Mouse (Mus musculus) embryonic facial prominence, embryonic 12.5 days (tissue): ENCODE data around the gene Mpig6b. TPM values are rescaled to one million over a fixed set of nuclear protein-coding genes. Genes with fewer than 3 reads are reported as not detected.

Experiments used
- ATAC-seq: fragments of 200-750 bp; cut with Nextera tagmentation; 2 replicates; pipeline ENCODE4 v1.8.0; 2017; ENCODE audit not compliant: insufficient number of reproducible peaks, insufficient read depth, low FRiP score, low TSS enrichment
- H3K27ac ChIP-seq: fragments of 300-500 bp; sonication (generic); 2 replicates; pipeline ENCODE4 v1.5.1; 2016; ENCODE audit warnings: mild to moderate bottlenecking
- H3K27me3 ChIP-seq: fragments of 300-500 bp; sonication (generic); 2 replicates; pipeline ENCODE4 v1.6.1; 2016; ENCODE audit warnings: mild to moderate bottlenecking, moderate library complexity
- H3K36me3 ChIP-seq: fragments of 300-500 bp; sonication (generic); 2 replicates; pipeline ENCODE4 v1.6.1; 2016; ENCODE audit warnings: mild to moderate bottlenecking
- H3K4me1 ChIP-seq: fragments of 300-500 bp; sonication (generic); 2 replicates; pipeline ENCODE4 v1.6.1; 2016
- H3K4me2 ChIP-seq: fragments of 300-500 bp; sonication (generic); replicated peaks from 2 replicates; pipeline ENCODE4 v1.6.1; 2016; ENCODE audit warnings: mild to moderate bottlenecking, moderate library complexity
- H3K4me3 ChIP-seq: fragments of 300-500 bp; sonication (generic); 2 replicates; pipeline ENCODE4 v1.5.1; 2016; ENCODE audit warnings: mild to moderate bottlenecking
- H3K9ac ChIP-seq: fragments of 300-500 bp; sonication (generic); 2 replicates; pipeline ENCODE4 v1.6.1; 2016; ENCODE audit warnings: mild to moderate bottlenecking, moderate library complexity
- H3K9me3 ChIP-seq: fragments of 300-500 bp; sonication (generic); 2 replicates; pipeline ENCODE4 v1.6.1; 2016; ENCODE audit warnings: mild to moderate bottlenecking, moderate library complexity
- WGBS: fragments of 180-500 bp; shearing (Covaris S2); methylation state at CpG from one replicate; pipeline ENCODE4 v1.1.7; 2016; 5-methylcytosine and 5-hydroxymethylcytosine counted together
- polyA plus RNA-seq: library from polyadenylated mRNA; unstranded; fragments of >200 nt; fragmentation: Nextera tagmentation; extraction: Ambion mirVana; gene quantifications from 2 replicates; pipeline ENCODE4 v1.2.1, GENCODE M21; 2016

Gene Mpig6b
- polyA plus RNA-seq, 1 experiment from 2014 or later: 0.99 TPM

DNA sequence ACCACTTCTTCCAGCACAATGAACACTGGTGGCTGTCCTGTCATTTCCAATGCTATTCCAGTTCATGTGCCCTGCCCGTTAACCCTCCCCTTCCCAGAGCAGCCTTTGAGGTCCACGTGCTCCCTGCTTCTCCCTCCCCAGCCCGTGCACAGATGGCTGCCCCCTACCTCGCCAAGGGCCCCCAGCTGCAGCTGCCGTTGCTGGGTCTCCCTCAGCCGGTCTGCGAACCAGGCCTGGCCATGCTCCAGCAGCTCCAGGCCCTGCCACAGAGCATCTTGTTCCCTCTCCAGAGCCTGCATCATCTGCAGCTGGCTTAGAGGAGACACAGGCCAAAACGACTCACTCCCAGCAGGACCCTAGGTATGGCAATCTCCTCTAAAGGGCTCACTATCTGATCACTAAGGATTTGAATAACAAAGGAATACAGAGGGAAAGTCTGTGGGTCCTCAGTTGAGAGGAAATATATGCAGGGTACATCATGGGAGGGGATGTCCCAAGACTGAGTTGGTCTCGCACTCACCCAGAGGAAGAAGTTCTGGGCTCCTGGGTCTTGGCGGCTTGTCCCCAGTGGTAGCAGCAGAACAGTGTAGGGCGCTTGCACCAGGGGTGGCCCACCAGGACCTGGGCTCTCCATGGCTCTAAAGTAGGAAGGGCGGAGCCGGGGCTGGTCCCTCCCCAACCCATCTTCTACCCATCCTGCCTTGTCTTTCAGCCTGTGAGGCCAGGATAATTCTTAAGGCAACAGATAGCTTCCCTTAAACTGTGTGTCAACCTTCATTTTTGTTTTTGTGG, 38.5 kb downstream of the Mpig6b start, which contains the start of gene Sapcd1:
Gene Sapcd1 (minus strand): TSS at position 740 of the 792 bp plus-strand sequence.
- 33% methylated on average over 13 of the region's 13 CpGs for WGBS
- no peaks in the 10 kb centered on the region for H3K9me3 ChIP-seq
- H3K4me2 ChIP-seq: peak within 1 kb of the TSS; percentile 40
- no peaks in the 10 kb centered on the region for H3K27me3 ChIP-seq
- no peaks in the 10 kb centered on the region for H3K36me3 ChIP-seq
- H3K4me1 ChIP-seq: peaks cover 25% of the 10 kb centered on the region
- H3K9ac ChIP-seq: peak within 1 kb of the TSS; percentile 46
- ATAC-seq: peak; percentile 72
- 0 out of 2 replicates have a peak within 1 kb of the TSS, but pooled peaks have one; percentile 10 for H3K4me3 ChIP-seq
- H3K27ac ChIP-seq: peak within 1 kb of the TSS; percentile 75

DNA sequence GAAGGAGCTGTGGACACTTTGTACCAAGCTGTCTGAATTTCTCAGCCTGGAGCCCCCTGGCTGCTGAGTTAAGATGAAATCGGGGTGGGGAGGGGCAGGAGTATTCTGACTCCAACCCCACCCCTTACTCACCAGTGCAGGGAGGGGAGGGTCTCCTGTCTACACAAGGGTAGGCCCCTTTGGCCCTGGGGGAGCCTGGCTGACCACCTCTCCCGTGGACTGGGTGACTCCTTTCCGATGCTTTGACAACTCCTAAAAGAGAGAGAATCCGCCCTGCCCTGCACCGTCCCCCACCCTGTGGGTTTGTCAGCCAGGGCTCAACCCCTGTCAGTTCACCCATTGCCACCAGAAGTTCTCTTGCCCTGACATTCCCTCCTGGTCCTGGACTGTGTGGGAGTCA, 39.8 kb downstream of the Mpig6b start:
- H3K4me1 ChIP-seq: peaks cover 32% of the 10 kb centered on the region
- no peak overlapping the region for H3K9ac ChIP-seq
- no peaks in the 10 kb centered on the region for H3K9me3 ChIP-seq
- ATAC-seq: no peak
- peak overlapping the region; percentile 58; the same call in 1 of the 2 replicates for H3K27ac ChIP-seq
- no peak overlapping the region for H3K4me2 ChIP-seq
- H3K27me3 ChIP-seq: no peaks in the 10 kb centered on the region
- H3K4me3 ChIP-seq: no peak overlapping the region
- WGBS: 80% methylated on average over 5 of the region's 5 CpGs
- no peaks in the 10 kb centered on the region for H3K36me3 ChIP-seq

DNA sequence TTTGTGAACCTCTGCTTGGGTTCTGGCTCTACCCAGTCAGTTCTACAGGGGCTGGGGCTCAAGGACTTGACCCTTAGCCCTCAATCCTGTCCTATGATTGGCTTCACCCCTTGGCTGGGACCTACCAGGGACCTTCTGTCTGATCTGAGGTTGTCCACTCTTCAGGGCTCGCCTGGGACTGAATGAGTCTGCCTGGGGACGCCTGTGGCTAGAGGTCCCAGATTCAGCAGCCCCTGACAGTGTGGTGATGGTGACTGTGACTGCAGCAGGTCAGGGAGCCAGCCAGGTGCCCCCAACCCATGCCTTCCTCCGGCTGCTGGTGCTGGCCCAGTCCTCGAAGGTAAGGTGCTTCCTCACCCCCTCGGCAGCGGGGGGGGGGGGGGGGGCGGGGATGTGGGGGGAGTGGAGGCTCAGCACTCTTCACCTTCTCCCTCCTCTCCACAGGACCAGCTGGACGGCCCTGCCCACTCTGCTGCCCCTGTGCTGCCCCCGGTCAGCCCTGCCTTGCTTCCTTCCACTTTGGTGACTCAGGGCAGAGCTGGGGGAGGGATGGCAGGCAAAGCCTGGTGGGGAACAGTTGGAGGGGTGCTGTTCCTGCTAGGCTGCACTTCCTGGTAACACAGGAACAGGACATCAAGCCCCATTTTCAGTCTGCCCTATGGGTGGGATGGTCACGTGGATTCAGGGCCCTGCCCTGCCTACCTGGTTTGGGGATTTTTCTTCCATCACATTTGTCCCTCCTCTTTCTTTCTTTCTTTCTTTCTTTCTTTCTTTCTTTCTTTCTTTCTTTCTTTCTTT, 41.1 kb downstream of the Mpig6b start:
- Histone ChIP-seq H3K9me3 (no peaks in the 10 kb centered on the region), H3K27ac (no peak overlapping the region), H3K4me1 (peaks cover 34% of the 10 kb centered on the region), H3K9ac (no peak overlapping the region), H3K4me3 (no peak overlapping the region), H3K4me2 (no peak overlapping the region), H3K36me3 (no peaks in the 10 kb centered on the region), H3K27me3 (no peaks in the 10 kb centered on the region)
- WGBS: 56% methylated on average over 10 of the region's 10 CpGs
- no peak for ATAC-seq

DNA sequence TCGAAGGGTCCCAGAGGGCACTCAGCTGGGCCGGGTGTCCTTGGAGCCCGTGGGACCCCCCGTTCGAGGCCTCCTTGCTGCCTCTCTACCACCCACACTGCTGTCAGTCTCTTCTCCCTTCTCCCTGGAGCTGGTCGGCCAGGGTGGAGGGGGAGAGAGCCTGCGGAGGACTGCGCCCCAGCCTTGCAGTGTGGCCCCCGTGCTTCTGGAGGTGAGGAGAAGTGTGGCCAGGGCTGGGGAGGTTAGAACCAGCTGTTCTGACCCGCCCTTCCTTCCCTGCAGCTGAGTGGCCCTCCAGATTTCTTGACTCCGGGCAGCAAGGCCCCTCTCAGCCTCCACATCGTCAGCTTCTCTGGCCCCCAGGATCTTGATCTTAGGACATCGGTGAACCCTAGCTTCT, 41.7 kb downstream of the Mpig6b start:
- Histone ChIP-seq H3K9ac (no peak overlapping the region), H3K4me3 (no peak overlapping the region), H3K9me3 (no peaks in the 10 kb centered on the region), H3K4me1 (peaks cover 29% of the 10 kb centered on the region), H3K4me2 (no peak overlapping the region), H3K36me3 (no peaks in the 10 kb centered on the region), H3K27ac (no peak overlapping the region), H3K27me3 (no peaks in the 10 kb centered on the region)
- no peak for ATAC-seq
- WGBS: 73% methylated on average over 13 of the region's 13 CpGs

DNA sequence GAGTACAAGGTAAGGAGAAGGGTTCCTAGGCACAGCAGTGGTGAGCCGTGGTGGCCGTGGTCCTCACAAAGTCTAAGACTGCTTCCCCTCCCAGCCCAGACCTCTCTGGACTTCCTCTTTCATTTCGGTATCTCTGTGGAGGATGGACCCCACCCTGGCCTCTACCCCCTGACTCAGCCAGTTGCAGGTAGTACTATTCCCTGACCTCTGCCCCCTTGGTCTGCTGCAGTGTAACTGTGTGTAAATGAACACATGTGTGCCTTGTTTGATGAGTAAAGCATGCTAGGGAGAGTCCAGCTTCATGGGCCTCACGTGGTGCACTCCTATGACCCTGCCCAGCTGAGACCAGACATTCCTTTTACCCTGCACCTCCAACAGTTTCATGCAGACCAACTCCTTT, 42.2 kb downstream of the Mpig6b start:
- H3K4me1 ChIP-seq: peaks cover 29% of the 10 kb centered on the region
- H3K9ac ChIP-seq: no peak overlapping the region
- H3K4me3 ChIP-seq: no peak overlapping the region
- no peak overlapping the region for H3K4me2 ChIP-seq
- H3K9me3 ChIP-seq: no peaks in the 10 kb centered on the region
- no peak for ATAC-seq
- H3K27ac ChIP-seq: no peak overlapping the region
- 56% methylated on average over 4 of the region's 4 CpGs for WGBS
- H3K27me3 ChIP-seq: no peaks in the 10 kb centered on the region
- H3K36me3 ChIP-seq: no peaks in the 10 kb centered on the region

DNA sequence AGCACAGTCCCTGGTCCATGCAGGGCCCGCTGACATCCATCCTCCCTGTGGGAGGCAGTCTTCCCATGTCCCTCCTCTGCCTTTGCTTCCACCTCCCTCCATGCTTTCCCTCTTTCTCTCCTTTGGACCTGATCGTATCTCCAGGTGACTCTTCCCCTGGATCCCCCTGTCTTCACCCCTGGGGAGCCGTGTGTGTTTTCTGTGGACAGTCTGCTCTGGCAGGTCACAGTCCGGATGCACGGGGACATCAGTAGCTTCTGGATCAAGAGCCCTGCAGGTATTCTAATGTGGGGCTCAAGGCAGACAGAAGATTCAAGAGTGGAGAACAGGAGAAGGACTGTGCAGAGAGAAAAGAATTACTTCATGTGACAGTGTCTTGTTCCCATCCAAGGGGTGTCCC, 42.8 kb downstream of the Mpig6b start:
- Histone ChIP-seq H3K4me2 (no peak overlapping the region), H3K9me3 (no peaks in the 10 kb centered on the region), H3K9ac (no peak overlapping the region), H3K4me3 (no peak overlapping the region), H3K27ac (no peak overlapping the region), H3K4me1 (peaks cover 29% of the 10 kb centered on the region), H3K36me3 (no peaks in the 10 kb centered on the region), H3K27me3 (no peaks in the 10 kb centered on the region)
- no peak for ATAC-seq
- 84% methylated on average over 5 of the region's 5 CpGs for WGBS

DNA sequence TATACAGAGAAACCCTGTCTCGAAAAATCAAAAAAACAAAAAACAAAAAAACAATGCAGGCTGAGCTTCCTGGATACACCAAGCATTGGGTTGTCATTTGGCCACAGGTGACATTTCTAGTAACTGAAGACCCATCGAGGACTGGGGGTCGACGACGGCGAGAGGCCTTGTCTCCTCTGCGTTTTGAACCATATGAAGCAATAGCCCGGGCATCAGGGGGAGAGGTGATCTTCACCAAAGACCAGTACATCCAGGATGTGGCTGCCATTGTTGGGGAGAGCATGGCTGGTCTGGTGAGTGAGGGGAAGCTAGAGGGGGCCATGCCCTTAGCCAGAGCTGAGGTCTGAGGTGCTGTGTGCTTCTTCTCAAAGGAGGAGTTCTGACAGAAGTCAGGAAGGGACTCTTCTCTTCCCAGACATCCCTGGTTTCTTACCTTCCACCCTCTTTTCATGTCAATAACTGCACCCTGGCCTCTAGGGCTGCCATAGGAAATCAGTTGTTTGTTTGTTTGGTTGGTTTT, 43.4 kb downstream of the Mpig6b start:
- 92% methylated on average over 8 of the region's 8 CpGs for WGBS
- Histone ChIP-seq H3K4me1 (peaks cover 27% of the 10 kb centered on the region), H3K36me3 (no peaks in the 10 kb centered on the region), H3K9me3 (no peaks in the 10 kb centered on the region), H3K4me2 (no peak overlapping the region), H3K27me3 (no peaks in the 10 kb centered on the region), H3K4me3 (no peak overlapping the region), H3K9ac (no peak overlapping the region), H3K27ac (no peak overlapping the region)
- ATAC-seq: no peak

DNA sequence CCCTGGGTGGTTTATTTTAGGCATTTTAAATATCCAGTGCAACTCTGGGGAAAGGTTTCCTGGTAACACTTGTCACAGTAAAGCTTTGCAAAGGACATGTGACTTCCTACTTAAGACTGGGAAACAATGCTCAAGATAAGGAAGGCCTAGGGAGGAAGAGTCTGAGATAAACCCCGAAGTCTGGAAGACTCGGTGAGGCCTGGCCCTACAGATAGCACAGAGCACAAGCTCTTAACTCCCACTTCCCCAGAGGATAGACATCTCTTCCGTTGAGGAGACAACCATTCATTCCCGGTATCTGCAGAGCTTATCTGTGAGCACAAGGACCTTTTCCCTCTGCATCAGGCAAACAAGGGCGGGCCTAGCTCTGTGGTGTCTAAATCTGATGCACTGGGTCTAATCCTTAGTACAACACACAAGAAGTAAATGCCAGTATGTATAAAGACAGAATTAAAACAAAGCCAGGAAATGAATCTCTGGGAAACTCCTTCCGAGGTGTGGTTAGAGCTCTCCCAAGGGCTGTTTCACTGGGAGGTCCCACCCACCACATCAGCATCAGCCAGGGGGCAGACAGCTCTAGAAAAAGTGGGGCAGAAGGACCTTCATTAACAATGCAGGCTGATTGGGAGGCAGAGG, 44.0 kb downstream of the Mpig6b start:
- Histone ChIP-seq H3K4me3 (no peak overlapping the region), H3K27ac (no peak overlapping the region), H3K4me2 (peak overlapping the region; percentile 21; the same call in 1 of the 2 replicates), H3K9ac (no peak overlapping the region), H3K27me3 (no peaks in the 10 kb centered on the region), H3K9me3 (no peaks in the 10 kb centered on the region), H3K4me1 (peaks cover 22% of the 10 kb centered on the region), H3K36me3 (peaks cover 3% of the 10 kb centered on the region; the same call in 1 of the 2 replicates)
- 62% methylated on average over 6 of the region's 6 CpGs for WGBS
- ATAC-seq: no peak

DNA sequence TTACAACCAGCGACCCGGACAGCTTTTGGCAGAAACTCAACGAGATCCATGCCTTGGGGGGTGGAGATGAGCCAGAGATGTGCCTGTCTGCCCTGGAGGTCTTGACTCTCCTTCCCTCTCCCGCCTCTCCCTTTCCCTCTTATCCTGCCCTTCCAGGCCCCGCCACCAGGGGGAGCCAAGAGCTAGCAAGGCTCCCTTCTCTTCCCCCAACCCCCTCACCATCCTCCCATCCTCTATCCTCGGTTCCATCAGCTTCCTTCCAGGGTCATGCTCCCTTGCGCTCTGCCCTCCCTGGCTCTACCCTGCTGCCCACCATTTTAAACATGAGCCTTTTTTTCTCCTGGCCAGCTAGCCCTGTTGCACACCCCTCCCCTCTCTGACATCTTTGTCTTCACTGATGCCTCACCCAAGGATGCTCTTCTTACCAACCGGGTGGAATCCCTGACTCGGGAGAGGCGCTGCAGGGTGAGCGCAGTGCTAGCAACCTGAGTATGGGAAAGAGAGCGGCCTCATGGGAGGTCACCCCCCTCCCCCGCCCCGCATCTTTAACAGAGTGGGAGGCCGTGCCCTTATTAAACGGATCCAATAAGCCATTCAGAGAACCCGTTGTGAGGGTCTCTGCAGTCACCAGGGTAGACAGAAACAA, 44.7 kb downstream of the Mpig6b start:
- ATAC-seq: no peak
- H3K27ac ChIP-seq: no peak overlapping the region

DNA sequence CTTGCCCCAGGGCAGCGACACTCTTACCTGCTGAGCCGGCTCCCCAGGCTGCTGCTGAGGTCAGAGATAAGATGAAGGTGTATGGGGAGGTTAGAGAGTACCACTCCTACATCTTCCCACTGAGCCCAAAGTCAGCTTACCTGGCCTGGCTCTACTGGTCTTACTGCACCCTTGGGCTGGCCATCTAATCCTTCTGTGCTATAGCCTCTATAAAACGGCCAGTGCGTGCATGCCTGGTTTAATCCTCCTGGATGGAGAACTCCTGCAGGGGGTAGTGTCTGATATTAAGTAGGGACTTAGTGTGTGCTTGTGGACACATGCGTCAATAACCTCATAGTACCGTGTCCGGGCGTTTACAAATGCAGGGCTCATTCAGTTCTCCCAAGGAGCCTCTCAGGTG, 45.4 kb downstream of the Mpig6b start:
- ATAC-seq: no peak

More for the DNA sequence above, 44.7 kb downstream of the Mpig6b start:
- H3K4me2 ChIP-seq: peak overlapping the region; percentile 21
- no peaks in the 10 kb centered on the region for H3K27me3 ChIP-seq
- H3K4me1 ChIP-seq: peaks cover 19% of the 10 kb centered on the region
- WGBS: 14% methylated on average over 17 of the region's 17 CpGs
- H3K4me3 ChIP-seq: 0 out of 2 replicates have a peak overlapping the region, but pooled peaks have one; percentile 6
- peaks cover 9% of the 10 kb centered on the region for H3K36me3 ChIP-seq
- H3K9ac ChIP-seq: 0 out of 2 replicates have a peak overlapping the region, but pooled peaks have one; percentile 24
- no peaks in the 10 kb centered on the region for H3K9me3 ChIP-seq

DNA sequence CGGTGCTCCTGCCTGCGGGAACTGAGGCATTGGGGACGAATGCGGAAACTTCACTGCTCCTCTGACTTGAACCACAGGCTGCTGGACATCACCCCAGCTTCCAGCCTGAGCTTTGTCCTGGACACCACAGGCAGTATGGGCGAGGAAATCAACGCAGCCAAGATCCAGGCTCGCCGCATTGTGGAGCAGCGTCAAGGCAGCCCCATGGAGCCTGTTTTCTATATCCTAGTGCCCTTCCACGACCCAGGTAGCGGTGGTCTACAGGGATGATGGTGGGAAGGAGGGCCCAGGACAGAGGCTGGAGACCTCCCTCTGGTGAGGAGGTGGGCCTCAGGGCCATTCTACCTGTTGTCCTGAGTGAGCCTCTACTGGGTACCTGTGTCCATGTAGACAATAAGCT, 46.1 kb downstream of the Mpig6b start:
- H3K36me3 ChIP-seq: peaks cover 23% of the 10 kb centered on the region
- no peak for ATAC-seq
- 74% methylated on average over 11 of the region's 11 CpGs for WGBS
- H3K4me1 ChIP-seq: peaks cover 17% of the 10 kb centered on the region
- no peaks in the 10 kb centered on the region for H3K27me3 ChIP-seq
- no peak overlapping the region for H3K27ac ChIP-seq
- H3K4me2 ChIP-seq: no peak overlapping the region
- H3K9ac ChIP-seq: no peak overlapping the region
- H3K9me3 ChIP-seq: no peaks in the 10 kb centered on the region
- H3K4me3 ChIP-seq: no peak overlapping the region

More for the DNA sequence above, 45.4 kb downstream of the Mpig6b start:
- H3K36me3 ChIP-seq: peaks cover 17% of the 10 kb centered on the region
- no peak overlapping the region for H3K4me2 ChIP-seq
- H3K4me1 ChIP-seq: peaks cover 17% of the 10 kb centered on the region
- H3K9me3 ChIP-seq: no peaks in the 10 kb centered on the region
- H3K27ac ChIP-seq: no peak overlapping the region
- WGBS: 86% methylated on average over 8 of the region's 8 CpGs
- H3K27me3 ChIP-seq: no peaks in the 10 kb centered on the region
- no peak overlapping the region for H3K4me3 ChIP-seq
- H3K9ac ChIP-seq: 0 out of 2 replicates have a peak overlapping the region, but pooled peaks have one; percentile 24
